Mouse (Mus musculus): ENCODE results near the gene Ntn1.

The Ntn1 gene

DNA sequence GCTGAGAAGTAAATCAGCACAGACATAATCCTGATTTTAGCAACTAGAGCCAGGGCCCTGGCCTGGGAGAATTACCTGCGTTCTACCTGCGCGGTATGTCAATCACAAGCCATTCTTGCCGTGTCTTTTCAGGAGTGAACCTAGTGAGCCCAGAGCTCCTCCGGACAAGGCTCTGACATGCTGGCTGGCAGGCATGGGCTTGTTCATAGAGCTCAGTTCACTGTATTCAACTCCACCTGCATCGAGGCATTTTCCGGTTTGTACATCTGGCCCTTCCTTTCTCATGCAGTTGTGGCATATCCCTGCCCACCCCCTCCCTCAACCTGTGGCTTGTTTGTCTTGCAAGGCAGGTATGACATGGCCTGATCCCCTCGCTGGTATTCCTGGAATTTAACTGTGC lies 5.0 kb upstream of the Ntn1 start:
- no peak for DNase-seq

DNA sequence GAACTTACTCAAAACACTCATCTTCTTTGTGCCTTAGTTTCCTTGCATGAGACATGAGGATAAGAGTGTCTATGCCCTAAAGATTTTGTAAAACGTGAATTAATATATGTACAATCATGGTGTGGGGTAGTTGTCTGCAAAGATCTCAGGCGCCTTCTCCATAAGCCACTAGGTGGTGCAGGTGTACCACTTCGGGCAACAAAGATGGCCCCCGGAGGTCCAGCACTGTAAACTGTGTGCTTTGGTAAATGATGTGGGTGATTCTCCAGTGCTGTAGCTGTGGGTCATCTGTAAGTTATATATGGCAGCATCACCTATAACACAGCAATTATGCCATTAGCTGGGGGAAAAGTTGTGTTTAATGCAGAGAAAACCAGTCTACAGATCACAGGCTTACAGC lies 3.6 kb upstream of the Ntn1 start:
- DNase-seq: peak; percentile 69

DNA sequence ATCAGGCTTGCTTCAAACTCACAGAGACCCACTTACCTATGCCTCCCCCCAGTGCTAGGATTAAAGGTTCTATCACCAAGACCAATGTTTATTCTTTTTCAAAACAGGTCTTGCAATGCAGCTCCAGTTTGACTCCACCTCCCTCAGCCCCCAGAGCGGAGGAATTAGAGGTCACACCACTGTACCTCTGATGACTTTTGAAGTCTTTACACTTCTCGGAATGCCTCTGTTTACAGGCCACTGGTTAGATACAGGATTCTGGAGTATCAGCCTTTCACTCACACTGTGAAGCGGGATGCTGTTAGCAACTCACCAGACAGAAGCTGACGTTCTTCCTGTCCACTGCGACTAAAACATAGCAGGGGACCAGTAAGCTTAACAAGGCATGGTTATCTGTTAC lies 805 bp upstream of the Ntn1 start:
- DNase-seq: no peak

DNA sequence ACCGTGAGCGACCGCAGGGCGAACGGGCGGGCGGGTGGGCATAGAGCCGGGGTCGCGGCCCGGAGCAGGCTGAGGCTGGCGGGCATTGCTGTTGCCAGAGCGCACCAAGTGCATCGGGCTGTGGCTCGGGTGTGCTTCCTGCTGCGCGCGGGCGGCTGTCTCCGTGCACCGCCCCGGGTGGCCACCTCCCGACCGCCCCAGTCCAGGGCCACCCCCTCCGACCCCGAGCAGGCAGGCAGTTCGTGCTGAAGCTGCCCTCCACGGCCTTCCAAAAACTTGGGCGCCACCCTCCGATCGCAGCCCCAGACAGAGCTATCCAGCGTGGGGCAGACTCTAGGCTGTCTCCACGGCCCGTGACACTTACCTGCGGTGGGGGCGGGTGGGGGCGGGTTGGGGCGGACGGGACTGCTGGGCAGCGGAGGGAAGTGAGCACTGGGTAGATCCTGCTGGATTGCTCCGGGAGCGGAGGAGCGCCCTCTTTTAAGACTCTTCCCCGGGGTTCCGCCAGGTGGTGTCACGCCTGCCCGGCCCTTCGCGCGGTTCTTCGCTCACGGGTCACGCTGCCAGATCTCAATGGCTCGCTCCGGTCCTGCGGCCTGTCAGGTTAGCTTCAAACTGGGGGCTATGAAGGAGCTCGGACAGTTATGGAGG lies 477 bp downstream of the Ntn1 start:
- DNase-seq: peak; percentile 49

DNA sequence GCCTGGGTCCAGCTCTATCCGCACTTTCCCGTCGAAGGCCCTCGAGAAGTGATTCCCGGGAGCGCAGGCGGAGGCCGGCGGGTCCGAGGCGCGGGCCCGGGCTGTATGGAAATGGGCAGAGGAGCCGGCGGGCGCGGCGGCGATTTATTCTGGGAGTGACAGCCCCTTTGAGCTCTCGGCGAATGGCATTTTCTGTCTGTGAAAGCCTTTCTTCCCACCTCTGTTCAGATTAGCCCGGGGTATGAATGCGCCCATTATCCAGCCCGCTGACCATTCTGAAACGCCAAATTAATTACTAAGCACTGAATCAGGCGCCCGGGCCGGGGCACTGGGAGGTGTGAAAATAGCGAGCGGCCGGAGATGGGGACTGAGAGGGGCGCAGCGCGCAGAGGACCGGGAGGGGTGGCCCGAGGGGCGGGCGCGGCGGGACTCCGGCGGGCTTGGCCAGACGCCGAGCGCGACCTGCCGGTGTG lies 1.0 kb downstream of the Ntn1 start:
- DNase-seq: no peak

DNA sequence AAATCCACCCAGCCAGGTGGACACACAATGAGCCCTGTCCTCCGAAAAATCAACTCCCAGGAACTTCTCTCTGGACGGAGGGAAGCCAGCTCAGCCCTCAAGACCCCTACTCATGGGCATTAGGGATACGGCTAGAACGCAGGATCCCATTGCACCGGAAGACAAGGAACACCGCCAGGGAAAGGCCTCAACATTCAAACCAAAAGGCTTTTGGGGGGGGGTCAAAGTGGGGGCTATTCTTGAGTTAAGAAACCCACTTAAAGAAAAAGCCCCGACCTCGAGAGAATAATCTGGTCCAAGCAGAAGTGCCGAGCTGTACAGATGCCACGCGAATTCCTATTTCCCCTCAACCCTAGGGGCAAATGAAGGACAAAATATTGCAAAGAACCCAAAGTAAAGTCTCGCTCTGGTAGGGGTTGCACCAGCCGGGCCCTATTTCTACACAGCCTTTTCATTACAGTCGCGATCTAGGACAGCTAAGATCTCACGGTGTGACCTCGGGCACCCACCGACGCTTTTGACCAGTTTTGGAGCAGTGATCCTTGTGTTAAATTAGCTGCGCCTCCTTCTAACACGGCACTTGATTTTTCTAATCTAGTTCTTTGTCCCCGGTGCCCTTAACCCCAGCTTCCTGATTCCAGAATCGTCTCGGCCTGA lies 1.6 kb downstream of the Ntn1 start:
- DNase-seq: no peak

DNA sequence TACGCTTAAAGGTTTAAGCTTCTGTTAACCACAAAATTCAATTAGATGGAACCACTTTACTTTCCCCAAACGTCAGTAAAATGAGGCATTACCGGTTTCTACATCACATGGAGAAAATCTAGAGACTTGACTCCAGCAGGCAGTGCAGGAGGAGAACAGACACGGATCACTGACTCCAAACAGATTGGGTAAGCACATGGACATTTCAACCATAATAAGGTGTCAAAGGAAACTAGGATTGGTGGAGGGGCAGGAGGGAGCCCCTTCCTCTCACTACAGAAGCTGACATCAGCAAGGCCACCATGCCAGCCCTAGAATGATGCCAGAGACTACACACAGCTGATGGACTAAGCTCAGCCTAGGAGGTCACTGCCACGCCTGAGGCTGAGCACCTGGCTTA lies 5.1 kb downstream of the Ntn1 start:
- no peak for DNase-seq

DNA sequence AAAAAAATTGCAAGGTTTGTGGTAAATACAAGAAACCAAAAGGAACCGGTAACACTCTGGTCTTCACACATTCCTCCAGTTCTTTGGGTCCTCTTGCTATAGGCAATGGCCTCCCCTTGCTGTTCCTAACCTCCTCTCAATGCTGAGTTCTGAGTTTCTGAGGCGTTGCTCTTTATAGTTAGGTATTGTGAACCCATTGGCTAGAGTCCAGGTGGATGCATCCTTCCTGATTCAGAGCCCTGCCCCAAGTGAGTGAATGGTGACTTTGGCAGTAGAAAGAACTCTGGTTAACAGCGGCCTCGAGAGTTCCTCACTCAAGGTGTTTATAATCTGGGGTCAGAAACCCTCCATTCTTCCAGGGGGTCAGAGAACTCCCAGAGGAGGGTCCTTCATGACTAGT lies 5.9 kb downstream of the Ntn1 start:
- DNase-seq: no peak

DNA sequence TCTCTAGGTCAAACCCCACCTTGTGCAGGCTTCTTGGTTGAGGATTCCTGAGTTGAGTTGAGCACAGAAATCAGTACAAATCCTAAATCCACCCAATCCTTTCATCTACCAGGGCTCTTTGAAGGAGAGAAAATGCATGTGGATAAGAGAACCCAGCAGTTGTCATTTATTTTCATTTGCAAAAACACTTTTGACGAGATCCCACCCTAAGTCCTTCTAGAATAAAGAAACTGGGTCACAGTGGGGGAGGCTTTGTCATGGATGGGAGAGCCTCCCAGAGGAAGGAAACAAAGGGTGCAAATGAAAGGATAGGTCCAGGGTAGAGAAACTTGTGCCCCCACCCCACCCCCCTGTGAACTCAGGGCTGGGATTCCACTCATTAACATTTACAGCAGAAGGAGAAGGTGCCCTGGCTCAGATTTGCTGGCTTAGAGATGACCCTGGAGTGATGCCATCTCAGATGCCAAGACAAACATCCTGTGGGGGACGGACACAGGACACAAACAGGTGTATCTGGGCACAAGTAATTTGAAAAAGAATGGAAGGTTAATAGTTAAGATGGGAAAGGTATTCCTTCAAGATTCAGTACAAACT lies 6.6 kb downstream of the Ntn1 start:
- DNase-seq: no peak

DNA sequence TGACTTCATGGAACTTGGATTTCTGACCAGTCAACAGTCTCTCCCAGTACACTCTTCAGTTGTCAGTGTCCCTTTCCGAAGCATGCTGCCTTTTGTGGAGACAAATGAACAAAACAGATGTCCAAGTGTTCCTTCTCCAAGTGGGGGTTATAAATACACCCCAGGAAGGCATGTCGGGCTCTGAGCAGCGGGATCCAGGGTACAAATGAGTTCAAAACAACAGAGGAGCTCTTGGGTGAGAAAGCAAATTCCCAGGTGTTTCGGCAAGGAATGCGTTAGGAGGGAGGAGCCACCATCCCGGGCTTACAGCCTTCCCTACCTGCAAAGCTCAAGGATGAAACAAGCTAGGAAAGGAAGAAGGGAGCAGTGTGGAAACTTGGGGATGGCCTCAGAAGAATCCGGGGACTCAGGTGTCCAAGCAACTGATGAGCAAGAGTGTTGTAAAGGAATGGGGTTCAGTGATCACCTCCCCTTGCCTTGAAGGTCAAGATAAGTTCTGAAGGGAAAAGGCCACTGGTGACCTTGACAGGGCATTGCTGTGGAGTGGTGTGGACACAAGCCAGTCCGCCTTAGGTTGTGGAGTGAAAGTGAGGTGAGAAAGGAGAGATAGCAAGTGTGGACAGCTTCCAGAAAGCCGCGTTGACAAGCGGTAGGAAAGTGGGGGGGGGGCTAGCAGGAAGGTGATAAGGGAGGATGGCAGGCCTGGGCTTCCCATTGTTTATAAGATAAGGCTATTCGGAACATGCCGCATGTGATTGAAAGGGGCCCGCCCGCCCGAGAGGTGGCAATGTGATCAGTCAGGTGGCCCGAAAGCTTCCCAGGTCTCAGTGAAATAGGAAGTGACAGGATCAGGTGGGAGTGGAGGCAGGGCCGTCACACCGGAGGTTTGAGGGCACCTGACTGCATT lies 10.0 kb downstream of the Ntn1 start:
- DNase-seq: no peak

DNA sequence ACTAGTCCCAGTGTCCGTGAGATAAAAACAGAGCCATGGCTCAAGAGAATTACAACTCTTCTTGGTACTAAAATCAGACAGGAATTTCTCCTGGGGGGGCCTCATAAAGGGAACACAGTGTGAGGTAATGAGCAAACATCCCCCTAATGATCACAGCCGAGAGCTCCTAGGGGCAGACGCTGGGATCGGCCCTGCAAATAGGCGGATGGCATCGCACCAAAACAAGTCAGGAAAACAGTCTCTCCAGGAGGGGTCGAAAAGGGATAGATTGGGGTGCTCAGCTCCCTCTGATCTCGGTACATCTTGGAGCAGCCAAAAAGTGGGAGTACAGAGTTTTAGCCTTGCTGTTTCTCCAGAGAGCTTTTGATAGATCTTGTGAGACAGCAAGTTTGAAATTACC lies 11.0 kb downstream of the Ntn1 start:
- DNase-seq: no peak

DNA sequence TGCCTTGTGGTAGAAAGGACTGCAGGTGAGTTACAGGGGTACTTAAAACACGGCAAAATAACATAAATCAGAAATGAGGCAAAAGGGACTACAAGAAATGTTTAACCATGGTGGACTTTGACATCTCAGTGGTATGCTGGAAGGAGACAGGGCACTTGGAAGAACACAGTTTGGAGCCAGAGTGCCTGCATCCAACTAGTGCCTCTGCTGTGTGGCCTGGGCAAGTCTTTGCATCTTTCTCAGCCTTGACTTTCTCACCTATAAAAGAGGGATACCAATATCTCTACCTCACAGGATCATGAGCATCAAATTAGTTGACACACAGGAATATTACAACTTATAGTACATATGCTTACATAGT lies 12.0 kb downstream of the Ntn1 start:
- no peak for DNase-seq

DNA sequence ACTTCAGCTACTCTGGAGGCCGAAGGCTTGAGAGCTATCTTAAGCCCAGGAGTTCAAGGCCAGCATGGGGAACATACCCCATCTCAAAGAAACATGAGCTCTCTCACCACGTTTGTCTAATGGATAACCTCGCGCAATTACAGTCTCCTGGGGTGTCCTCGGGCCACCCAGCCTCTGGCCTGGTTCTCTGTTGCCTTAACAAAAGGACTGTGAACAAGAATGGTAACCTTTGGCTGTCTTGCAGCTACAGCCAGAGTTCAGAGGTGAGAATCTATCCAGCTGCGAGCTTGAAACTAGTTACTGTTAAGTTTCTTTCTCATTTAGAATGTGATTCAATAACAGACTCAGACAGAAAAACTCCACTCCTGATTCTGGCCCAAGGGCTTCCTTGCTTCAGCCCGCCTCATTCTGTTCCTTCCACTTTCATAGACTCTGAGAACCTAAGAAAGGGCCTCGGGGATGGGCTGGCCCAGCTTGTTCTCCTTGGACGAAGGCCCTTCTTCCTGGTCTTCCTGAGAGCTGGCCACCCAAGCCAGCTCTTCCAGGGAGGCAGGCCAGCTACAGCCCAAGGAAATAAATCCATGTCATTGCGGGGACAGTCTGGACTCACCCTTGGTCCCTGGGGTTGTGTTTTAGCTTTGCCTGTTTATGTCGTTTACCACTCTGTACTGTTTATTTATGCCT lies 12.5 kb downstream of the Ntn1 start:
- no peak for DNase-seq

DNA sequence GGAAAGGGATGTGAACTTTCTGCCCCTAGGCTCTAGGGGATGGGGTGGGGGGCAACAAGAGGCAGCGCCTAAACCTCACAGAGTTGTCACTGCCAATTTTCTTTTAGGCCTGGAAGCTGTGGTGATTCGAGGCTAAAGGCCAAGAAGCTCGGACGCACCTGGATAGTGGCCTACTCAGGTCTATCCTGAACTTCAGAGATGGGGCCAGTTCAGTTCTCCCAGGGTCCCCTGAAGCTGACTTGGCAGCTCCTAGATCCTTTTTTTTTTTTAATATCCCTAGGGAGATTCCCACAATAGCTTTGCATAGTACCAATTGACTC lies 13.2 kb downstream of the Ntn1 start:
- no peak for DNase-seq

DNA sequence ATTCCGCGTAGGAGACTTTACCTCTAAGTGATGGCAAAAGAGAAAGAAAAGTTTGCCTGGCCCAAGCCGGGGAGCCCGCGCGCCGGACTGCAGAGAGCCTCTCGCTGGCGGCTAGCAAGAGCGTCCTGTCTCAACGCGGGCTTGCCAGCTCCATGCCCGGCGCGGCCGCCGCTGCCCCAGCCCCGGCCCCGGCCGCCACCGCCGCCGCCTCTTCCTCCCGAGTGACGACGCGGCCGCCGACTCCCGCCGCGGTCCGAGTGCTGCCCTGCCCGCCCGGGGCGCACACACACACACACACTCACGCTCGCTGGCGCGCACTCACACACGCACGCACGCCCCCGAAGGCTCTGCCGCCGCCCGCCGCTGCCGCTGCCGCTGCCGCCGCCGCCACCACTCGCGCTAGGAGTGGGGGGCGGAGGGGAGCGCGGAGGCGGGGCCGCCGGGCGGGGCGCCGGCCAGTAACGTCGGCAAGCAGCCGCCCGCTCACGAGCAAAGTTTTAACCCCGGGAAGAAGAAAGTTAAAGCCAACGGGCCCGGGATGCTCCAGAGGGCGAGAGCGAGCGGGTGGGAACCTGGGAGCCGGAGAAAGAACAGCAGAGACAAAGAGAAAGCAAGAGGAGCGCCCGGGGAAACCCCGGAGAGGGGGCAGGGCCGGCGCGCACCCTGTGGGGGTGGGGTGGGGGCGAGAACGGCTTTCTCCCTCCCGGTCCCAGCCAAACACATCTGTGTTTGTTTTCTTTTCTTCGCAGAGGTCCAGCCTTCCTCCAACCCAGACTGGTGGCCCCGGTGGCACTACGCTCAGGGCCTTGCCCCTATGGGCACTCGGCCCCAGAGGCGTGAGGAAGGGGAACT lies 13.8 kb downstream of the Ntn1 start:
- peak; percentile 69 for DNase-seq

DNA sequence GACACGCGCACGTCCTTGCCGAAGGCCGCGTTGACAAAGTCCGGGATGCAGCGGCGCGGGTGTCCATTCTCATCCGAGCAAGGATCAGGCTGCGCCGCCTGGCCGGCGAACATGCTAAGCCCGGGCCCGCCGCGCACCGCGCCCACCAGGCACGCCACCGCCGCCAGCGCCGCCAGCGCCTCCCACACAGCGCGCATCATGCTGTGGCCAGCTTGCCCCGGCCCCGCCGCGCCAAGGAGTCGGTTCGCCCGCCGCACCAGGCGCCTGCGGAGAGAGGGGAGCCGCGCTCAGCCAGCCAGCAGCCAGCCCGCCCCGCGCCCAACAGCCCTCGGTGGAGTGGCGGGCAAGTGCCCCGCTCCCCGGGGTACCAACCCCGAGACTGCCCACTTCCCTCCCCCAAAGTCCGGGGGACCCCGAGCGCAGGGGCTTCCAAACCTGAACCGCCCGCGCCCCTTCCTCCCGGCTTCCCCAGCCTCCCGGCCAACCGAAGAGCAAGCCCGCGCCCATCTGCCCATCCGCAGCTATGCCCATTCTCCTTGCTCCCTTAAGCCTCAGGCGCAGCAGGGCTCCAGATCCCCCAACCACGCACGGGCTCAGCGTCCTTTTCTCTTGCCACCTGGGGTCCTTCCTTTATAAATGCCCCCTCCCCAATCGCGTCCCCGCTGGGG lies 14.6 kb downstream of the Ntn1 start:
- peak; percentile 38 for DNase-seq

DNA sequence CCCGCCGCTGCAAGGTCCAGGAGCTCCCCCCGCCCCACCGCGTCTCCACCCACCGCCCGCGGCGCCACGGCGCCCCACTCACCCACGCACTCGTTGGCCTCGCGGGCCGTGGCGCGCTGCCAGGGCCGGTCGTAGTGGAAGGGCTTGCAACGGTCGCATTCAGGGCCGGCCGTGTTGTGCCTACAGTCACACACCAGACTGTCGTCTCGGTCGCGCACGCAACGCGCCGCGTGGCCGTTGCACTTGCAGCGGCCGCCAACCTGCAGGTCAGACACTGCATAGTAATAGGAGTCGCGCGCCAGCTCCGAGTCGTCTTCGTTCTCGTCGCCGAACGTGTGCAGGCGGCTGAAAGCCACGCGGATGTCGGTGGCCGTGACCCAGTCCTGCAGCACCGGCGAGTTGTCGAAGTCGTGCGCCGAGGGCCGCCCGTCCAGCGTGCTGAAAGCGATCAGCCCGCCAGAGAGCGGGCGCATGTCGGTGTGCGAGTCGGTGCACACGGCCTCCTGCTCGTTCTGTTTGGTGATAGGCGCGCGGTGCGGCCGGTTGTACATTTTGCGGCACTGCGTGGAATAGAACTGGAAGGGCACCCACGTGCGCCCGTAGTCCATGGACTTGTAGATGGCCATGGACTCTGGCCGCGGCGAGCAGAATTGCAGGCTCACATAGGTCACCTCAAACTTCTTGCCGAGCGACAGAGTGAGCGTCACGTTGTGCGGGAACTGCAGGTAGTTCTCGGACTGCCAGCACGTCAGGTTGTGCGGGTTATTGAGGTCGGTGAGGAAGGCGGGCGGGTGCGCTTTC lies 15.4 kb downstream of the Ntn1 start:
- peak; percentile 32 for DNase-seq

DNA sequence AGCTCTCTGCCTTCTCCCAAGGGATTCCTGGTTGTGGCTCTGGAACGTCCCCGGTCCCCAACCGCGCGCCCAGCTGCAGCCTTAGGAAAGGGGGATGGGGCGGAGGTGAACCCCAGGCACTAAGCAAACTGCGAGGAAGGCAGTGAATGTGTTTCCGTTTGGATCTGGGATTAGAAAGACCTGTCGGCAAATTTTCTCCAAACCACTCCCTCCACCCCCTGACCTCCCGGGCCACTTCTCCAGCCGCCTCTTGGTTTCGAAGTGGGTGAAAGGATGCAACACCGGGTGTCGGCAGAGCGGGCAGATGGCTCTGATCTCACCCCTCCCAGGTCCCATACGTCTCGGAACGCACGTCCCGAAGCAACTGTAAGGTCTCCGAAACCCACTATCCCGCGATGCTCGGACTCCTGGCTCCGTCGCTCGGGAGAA lies 16.0 kb downstream of the Ntn1 start:
- no peak for DNase-seq

DNA sequence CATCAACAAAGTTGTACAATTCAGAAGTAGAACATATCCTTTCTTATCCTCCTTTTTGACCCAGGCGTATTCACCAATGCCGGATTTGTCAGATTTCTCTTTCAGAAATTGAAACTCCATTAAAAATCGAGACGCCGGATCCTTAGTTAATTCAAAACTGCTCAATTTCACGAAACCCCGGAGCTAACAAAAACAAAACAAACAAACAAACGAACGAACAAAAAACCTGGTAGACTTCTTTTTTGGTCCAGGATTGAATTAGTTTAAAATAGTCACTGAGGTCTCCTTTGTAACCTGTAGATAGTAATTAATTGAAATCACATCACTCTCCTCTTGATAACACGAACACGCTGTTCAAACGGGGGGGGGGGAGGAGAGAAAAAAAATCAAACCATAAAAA lies 16.5 kb downstream of the Ntn1 start:
- no peak for DNase-seq

DNA sequence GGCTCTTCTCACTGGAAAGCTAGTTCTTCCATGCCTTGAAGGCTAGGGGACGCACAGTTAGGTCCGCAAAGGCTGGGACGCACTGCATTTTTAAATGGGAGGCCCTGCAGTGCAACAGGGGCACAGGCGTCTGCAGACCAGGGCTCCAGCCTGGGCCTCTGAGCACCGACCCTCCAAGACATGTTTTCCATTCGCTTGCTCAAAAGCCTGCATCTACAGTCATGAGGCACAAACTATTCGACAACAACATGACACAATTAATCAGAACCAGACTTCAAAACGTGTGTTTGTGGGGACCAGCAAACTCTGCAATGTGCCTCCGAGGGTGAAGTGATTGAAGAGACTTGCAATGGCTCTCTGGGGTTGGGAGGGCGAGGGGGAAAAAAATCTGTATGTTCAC lies 17.1 kb downstream of the Ntn1 start:
- no peak for DNase-seq

DNA sequence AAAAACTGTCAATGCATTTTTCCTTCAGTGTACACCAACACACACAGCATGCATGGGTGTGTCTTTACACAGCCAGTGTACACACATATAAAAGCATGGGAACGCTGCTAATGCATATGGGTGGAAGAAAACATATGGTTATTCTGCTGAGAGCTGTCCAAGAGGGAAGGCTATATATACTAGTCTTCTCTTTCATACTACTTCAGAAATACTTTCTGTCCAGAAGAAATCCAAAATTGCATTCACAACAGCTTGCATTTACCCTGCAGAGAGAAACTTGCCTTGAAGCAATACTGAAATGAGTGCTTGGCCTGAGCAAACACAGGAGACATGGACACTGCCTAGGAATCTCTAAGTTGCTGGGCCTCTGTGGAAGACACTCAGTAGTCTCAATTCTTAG lies 18.8 kb downstream of the Ntn1 start:
- DNase-seq: no peak

All from thymus, postnatal 25 days (tissue).